Mouse (Mus musculus) kidney, adult 2 months (tissue): ENCODE data around the gene Myo7a.

Source experiments
- CTCF ChIP-seq: fragments of 200-500 bp; conservative IDR thresholded peaks from 2 replicates; pipeline ENCODE4 v1.5.1; 2011; ENCODE audit warnings: low read depth, mild to moderate bottlenecking, control low read depth, low read length, moderate library complexity, mixed read lengths; ENCODE audit not compliant: insufficient read depth, insufficient read length
- POLR2A ChIP-seq: fragments of 200-500 bp; IDR thresholded peaks from one replicate; pipeline ENCODE4 v1.6.1; 2011; ENCODE audit warnings: low read depth, low read length, control low read depth

GRCm38 (mm10) chr7:98114656-98115055 lies 4.7 kb downstream of the Myo7a start:
- TF ChIP-seq CTCF (no peak), POLR2A (no peak)
